12 mouse cellular contexts compared by ENCODE assay signal in genomic region chr14:31173537-31173936, GRCm38 (mm10).
"Had no signal": no experiment of that assay in that cellular context is flagged by ENCODE, and none has a peak within 500 bp of the region (broad histone marks: within the 10 kb centered on the region; RNA-seq: fewer than 3 reads in every experiment).

No protein-coding gene starts in this region.

- H3K4me2 ChIP-seq: kidney, embryonic 15.5 days; limb, embryonic 15.5 days; liver, embryonic 13.5 days; midbrain, embryonic 13.5 days; neural tube, embryonic 15.5 days had no signal

- H3K4me1 ChIP-seq: midbrain, embryonic 13.5 days had no signal

- H3K9me3 ChIP-seq: kidney, embryonic 15.5 days; limb, embryonic 15.5 days; liver, embryonic 13.5 days; midbrain, embryonic 13.5 days; neural tube, embryonic 15.5 days had no signal

- DNase-seq: layer of hippocampus, adult 9-11 months; layer of hippocampus, postnatal 36 days; liver, embryonic 13.5 days; lung, adult 18-20 months; lung, postnatal 14 days; right cerebral cortex, adult 18-20 months; right cerebral cortex, postnatal 25 days; thymus, postnatal 36 days had no signal

- H3K27ac ChIP-seq: kidney, embryonic 15.5 days; limb, embryonic 15.5 days; liver, embryonic 13.5 days; midbrain, embryonic 13.5 days; neural tube, embryonic 15.5 days had no signal

- H3K27me3 ChIP-seq: kidney, embryonic 15.5 days; limb, embryonic 15.5 days; midbrain, embryonic 13.5 days; neural tube, embryonic 15.5 days had no signal

- ATAC-seq: midbrain, embryonic 13.5 days had no signal

- H3K4me3 ChIP-seq: kidney, embryonic 15.5 days; limb, embryonic 15.5 days; liver, embryonic 13.5 days; midbrain, embryonic 13.5 days; neural tube, embryonic 15.5 days had no signal

- H3K9ac ChIP-seq: kidney, embryonic 15.5 days; limb, embryonic 15.5 days; liver, embryonic 13.5 days; midbrain, embryonic 13.5 days; neural tube, embryonic 15.5 days had no signal
